Mouse (Mus musculus): ENCODE measurements around the gene Pum2. TPM values are rescaled to one million over a fixed set of nuclear protein-coding genes. Genes with fewer than 3 reads are reported as not detected.
"Not testable (repeated sequence)": the region's sequence is repeated elsewhere in the genome, so short reads cannot be mapped to it uniquely, and the experiment has no call there.

Gene Pum2
- 100 to 1,000 TPM; 125 to 141 TPM for total RNA-seq (2021)

DNA sequence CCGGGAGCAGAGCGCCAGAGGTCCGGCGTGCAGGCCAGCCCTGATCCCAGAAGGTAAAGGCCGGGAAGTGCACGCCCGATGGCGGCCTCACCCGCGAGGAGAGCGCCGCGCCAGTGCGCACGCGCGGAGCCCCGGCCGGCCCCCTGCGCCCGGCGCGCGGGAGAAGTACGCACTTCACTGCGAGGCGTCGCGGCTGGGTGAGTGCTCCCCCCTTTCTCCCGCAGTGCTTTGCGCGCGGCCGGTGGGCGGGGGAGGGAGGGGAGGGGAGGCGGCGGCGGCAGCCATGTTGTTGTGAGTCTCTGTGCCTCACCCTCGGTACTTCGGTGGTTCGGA lies at the start of gene Pum2:
Pum2 (plus strand) TSS at position 161 of the 333 bp plus-strand sequence.
- DNase-seq, result peak; percentile 92 to 93
- intact Hi-C loops (cut with DNase I), result loop anchor here (1.0 kb wide), 1 partner anchor 33 kb away; no protein-coding TSS in a partner anchor

DNA sequence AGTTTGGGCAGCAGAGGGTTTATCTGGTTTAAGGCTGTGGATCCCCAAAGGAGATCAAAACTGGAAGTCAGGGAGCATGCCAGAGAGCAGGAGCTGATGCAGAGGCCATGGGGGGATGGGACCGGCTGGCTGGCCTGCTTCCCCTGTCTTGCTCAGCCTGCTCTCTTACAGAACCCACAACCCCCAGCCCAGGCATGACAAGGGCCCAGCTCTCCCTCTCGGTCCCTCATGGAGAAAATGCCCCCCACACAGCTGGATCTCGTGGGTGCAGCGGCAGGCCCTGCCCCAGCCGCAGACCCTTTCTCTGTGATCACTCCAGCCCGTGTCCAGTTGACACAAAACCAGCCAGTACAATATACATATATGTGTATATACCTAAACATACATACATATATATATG lies 44.4 kb upstream of the Pum2 start:
- intact Hi-C loops (cut with DNase I), result no loop called here
- DNase-seq, result no peak

DNA sequence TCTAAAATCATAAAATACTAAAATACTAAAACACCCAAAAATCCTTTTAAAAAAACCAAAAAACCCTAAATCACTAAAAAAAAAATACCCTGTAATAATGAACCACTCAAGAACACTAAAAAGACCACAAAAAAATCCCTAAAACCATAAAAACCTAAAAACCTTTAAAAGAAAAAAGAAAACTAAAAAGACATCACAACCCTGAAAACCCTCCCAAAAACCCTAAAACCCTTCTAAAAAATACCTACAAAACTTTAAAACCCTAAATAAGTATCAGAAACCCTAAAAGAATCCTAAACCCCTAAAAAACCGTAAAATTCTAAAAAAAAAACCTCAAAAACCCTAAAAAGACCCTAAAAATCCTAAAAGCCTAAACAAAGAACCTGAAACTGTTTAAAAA lies 42.2 kb upstream of the Pum2 start:
- intact Hi-C loops (cut with DNase I), result loop anchor here (10.0 kb wide), 1 partner anchor 307 kb away; no protein-coding TSS in a partner anchor
- DNase-seq, result no peak

DNA sequence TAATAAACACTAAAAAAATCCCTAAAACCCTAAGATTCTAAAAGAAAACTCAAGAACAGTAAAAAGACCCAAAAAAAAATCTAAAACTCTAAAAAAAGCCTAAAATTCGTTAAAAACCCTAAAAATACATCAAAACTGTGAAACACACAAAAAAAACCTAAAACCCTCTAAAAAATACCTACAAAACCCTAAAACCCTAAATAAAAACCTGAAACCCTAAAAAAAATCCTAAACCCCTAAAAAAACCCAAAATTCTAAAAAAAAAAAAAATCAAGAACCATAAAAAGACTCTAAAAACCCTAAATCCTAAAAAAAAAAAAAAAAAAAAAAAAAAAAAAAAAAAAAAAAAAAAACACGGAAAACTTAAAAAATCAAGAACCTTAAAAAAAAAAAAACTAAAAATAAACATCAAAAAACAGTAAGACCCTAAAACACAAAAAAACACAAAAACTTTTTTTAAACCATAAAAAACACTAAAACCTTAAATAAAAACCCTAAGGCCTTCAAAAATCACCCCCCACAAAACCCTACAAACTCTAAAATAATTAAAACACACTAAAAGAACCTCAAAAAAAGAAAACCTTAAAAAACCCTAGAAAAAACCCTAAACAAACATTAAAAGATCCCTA lies 41.1 kb upstream of the Pum2 start:
- intact Hi-C loops (cut with DNase I), result loop anchor here (10.0 kb wide), 1 partner anchor 308 kb away; no protein-coding TSS in a partner anchor

DNA sequence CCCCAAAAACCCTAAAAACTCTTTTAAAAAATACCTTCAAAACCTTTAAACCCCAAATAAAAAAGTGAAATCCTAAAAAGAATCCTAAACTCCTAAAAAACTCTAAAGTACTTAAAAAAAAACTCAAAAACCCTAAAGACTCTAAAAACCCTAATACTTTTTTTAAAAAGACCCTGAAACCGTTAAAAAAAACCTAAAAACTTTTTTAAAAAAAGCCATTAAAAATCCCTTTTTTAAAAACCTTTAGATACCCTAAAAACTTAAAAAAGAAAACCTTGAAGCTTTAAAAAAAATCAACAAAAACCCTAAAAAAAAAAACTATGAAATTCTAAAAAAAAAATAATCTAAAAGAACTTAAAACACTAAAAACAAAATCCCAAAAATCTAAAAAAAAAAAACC lies 39.6 kb upstream of the Pum2 start:
- DNase-seq, result no peak
- intact Hi-C loops (cut with DNase I), result loop anchor here (10.0 kb wide), 1 partner anchor 310 kb away; no protein-coding TSS in a partner anchor

More for the DNA sequence above, 41.1 kb upstream of the Pum2 start:
- no peak for DNase-seq

DNA sequence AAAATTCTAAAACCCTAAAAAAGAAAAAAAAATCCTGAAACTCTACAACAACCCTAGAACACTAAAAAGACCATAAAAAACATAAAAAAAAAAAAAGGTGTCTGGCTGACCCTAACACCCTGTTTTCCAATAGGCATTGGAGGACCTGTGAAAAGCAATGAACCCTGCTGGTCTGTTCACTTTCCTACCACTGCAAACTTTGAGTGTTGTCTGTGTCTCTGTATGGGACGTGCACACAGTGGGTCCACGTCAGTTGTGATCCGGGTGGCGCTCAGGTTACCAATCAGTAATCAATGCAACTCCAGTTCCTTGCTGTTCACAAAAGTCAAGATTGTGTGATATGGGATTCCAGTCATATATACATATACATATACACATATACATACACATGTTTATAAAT lies 38.4 kb upstream of the Pum2 start:
- intact Hi-C loops (cut with DNase I), result loop anchor here (10.0 kb wide), 1 partner anchor 311 kb away; no protein-coding TSS in a partner anchor
- DNase-seq, result no peak

DNA sequence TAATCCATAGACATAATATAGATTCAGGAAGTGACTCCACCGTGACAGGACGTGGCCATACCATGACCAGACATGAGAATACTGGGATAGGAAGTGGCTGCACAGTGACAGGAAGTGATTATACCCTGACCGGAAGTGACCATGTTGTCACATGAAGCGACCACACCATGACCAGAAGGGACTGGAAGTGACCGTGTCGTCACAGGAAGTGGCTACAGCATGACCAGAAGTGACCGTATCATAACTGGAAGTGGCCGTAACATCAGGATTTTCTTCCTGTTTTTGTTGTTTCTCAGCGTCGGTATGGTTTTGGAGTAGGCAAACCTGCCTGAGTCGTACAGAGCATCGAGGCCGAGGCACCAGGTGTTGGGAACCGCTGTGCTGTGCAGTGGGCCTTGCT lies 37.0 kb upstream of the Pum2 start:
- intact Hi-C loops (cut with DNase I), result loop anchor here (10.0 kb wide), 1 partner anchor 312 kb away; no protein-coding TSS in a partner anchor
- peak in 1 of 2 experiments; percentile 24 for DNase-seq

DNA sequence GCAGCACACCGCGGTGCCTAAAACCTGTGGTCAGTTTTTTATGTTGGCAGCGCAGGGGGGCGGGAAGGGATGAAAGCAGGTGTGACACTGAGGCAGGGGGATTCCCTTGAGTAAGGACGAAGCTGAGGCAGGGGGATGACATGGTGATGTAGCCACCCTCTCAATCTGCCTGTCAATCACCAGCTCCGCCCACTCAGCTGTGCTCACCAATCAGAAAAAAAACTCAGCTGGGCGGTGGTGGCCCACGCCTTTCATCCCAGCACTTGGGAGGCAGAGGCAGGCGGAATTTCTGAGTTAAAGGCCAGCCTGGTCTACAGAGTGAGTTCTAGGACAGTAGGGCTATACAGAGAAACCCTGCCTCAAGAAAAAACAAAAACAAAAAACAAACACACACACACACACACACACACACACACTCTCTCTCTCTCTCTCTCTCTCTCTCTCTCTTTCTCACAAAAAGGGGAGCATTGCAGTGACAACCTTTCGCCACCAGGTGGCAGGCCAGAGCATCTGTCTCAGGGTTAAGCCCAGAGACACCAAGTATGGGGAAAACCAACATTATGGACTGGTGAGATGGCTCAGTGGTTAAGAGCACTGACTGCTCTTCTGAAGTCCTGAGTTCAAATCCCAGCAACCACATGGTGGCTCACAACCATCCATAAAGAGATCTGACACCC lies 35.4 kb upstream of the Pum2 start:
- peak; percentile 81 to 88 for DNase-seq
- intact Hi-C loops (cut with DNase I), result loop anchor here (2.0 to 10.0 kb wide), 2 partner anchors 314 to 362 kb away; no protein-coding TSS in a partner anchor

DNA sequence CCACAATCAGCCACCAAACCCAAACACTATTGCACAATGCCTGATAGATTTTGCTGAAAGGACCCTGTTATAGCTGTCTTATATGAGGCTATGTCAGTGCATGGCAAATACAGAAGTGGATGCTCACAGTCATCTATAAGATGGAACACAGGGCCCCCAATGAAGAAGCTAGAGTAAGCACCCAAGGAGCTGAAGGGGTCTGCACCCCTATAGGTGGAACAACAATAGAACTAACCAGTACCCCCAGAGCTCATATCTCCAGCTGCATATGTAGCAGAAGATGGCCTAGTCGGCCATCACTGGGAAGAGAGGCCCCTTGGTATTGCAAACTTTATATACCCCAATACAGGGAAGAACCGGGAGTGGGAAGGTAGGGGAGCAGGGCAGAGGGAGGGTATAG lies 33.7 kb upstream of the Pum2 start:
- DNase-seq; intact Hi-C loops (cut with DNase I): not testable (repeated sequence)

DNA sequence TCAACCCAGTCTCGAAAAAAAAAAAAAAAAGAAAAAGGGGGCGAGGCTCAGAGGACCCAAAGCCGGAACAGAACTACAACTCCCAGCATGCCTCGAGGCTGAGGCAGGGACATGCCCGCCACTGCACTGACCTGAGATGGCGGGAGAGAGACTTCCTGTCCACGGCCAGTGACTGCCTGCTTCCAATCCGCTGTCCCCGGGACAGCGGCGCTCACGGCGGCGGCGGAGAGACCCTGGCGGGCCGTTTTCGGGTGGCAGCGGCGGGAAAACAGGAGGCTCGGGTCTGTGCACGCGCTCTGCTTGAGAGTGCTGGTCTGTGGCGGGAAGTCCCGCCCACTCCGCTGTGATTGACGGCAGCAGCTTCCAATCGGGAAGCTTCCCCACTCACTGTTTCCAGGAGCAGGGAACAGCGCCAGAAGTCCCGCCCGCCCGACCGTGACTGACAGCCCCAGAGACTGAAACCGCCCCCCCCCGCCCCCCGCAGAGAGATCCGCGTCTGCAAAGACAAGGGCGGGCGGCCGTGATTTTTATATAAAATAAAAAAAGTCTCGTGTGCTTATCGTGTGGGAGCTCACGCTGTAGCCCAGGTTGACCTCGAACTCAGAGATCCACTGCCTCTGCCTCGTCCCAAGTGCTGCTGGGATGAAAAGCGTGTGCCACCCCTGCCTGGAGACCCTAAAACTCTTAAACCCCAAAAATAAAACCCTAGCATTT lies 33.1 kb upstream of the Pum2 start:
- intact Hi-C loops (cut with DNase I), result loop anchor here (1.0 kb wide), 1 partner anchor 33 kb away; the partner anchor contains the start of gene Pum2
- DNase-seq, result peak; percentile 100

DNA sequence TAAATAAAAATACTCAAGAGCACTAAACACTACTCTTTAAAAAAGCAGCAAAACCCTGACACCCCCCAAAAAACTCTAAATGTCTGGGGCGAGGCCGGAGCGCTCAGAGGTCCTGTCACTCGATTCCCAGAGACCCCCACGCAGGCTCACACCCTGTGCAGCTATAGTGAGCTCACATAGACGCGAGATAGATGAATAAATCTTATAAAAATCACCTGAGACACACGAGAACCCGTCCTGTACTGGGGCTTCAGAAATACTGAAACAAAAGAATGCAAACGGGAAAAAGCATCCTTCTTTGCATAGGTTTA lies 32.6 kb upstream of the Pum2 start:
- intact Hi-C loops (cut with DNase I), result loop anchor here (1.0 kb wide), 1 partner anchor 33 kb away; the partner anchor contains the start of gene Pum2
- no peak for DNase-seq

DNA sequence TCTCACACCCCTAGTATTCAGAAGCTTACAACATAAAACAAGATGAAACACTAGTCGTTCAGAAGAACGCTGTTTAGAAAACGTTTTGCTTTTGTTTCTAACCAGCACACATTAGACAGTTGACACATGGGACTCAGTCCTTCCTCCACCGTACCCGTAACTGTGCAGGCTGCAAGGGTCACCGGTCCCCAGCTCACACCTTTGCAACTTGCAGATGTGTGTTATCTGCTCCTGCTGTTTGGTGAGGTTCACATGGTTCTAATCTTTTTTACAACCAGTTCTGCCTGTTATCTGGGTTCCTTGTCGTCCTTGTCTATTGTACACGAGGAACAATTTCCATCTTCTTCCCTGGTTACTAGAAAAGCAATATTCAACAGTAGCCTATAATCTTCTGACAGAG lies 25.7 kb upstream of the Pum2 start:
- DNase-seq; intact Hi-C loops (cut with DNase I): not testable (repeated sequence)

DNA sequence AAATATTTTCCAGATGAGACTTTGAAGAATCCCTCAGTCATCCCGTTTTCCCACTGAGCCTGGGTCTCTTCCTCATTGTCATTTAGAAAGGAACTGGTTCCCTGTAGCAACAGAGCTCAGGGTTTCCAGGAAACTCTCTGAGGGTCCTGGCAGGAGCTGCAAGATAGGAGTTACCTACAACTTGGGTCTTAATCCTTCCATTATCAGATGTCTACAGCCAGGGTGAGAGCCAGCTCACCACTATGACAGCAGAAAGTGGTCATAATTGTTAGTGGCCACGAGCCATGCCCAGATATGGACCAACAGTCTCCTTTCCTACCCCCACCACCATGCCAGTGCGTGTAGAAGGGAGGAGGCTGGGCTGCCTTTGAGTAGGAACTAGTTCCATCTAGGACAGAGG lies 23.9 kb upstream of the Pum2 start:
- DNase-seq; intact Hi-C loops (cut with DNase I): not testable (repeated sequence)

DNA sequence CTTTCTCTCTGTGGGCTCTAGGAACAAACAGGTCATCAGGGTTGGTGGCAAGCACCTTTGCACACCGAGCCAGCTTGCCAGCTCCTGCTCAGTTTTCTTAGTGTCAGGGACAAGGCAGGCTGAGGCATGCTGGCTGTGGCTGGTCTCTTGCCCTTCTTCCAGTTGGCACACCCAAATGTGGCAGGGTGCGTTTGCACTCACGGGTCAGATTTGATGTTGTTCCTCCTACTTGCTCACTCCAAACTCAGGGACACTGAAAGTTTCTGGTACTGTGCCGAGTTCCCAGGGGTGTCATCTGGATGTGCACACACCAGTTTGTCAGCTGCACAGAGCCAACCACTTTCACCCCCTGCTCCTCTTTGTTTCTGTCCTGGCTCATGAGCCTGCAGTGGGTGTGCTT lies 17.3 kb upstream of the Pum2 start:
- DNase-seq, result no peak
- intact Hi-C loops (cut with DNase I), result no loop called here

DNA sequence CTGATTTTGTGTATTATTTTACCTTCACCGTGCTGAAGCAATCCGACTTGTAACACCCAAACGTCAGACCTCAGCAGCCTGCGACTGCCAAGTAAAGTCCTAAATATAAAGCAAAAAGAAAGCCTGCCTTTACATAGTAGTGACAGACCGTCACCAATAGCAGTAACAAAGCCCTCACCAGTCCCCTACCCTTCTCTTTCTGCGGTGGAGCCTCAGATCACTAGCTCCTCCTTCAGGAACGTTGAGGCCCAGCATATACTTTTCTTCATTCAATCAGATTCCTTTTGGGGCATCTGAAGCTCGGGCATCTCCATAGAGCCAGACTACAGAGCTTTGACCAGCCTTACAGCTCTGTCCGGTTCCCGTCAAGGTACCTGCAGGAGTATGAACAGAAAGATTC lies 16.8 kb upstream of the Pum2 start:
- no peak for DNase-seq
- intact Hi-C loops (cut with DNase I), result no loop called here

DNA sequence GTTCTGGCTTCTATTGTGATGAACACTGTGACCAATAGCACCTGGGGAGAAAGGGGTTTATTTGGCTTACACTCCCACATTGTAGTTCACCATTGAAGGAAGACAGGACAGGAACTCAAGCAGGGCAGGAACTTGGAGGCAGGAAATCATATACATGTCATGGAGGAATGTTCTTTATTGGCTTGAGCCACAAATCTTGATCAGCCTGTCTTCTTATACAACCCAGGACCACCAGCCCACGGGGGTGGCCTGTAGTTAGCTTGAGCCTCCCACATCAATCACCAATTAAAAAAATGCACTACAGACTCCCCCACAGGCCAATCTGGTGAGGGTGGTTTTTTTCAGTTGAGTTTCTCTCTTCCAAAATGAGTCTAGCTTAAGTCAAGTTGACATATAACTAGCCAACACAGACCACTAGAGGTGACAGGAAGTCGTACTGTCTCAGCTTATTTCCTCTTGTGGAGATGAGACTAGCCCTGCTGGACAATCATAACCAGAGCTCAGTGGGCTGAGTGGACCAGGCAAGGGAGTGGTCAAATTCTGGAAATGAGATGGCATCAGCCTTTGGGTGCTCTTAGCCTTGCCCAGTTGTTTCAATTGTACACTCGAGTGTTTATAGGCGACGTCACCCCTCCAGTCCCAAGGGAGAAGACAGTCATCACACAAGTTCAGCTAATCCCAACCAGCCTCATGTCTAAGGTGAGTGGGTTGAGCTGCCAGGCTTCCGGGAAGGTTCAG lies 16.1 kb upstream of the Pum2 start:
- no peak for DNase-seq
- intact Hi-C loops (cut with DNase I), result no loop called here

DNA sequence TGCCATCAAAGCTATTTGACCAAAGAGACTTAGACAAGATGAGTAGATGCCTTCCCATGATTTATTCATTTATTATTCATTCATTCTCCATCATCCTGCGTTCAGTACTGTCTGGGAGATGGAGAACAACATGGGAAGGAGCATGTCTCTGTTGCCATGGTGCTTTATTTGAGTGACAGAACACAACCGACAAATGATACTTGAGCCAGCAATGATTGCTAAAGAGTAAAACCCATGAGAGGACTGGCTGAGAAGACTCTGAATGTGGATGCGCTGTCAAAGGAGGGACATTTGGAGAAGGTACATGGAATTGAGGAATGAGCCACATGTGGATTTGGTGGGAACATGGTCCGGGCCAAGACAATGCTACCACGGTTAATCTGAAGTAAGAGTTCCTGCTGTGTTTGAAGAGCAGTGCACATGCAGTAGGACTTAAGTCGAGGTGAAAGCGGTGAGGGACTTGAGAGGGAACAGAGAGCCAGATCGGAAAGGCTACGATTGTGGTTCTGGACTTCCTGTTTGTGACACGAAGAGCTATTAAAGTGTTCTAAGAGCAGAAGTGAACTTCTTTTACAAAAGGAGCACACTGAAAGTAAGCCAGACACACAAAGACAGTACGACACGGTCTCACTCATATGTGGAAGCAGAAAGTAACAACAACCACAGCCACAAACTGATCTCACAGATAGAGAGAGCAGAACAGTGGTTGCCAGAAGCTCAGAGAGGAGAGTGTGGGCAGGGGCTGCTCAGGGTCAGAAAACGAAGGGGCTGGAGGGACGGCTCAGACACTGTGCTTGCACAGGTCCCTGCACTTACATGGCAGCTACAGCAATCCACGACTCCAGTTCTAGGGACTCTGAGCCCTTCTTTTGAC lies 14.3 kb upstream of the Pum2 start:
- intact Hi-C loops (cut with DNase I), result no loop called here
- DNase-seq, result no peak

DNA sequence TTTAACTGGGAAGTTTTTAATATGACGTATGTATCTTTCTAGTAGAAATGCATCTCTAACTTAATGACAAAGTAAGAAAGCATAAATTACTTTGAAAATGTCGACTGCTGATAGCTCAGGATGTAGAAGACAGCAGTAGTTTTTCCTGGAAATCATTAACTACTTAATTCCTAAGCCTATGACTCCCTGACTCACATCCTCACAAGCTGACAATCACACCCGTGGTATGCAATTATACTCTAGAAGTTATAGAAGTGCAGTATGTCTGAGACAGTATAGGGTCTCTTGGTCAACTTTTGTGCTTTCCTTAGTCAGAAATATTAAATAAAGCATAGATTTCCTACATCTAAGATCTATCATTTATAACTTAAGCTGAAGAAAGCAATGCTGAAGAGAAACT lies 12.2 kb upstream of the Pum2 start:
- DNase-seq, result no peak
- intact Hi-C loops (cut with DNase I), result no loop called here

DNA sequence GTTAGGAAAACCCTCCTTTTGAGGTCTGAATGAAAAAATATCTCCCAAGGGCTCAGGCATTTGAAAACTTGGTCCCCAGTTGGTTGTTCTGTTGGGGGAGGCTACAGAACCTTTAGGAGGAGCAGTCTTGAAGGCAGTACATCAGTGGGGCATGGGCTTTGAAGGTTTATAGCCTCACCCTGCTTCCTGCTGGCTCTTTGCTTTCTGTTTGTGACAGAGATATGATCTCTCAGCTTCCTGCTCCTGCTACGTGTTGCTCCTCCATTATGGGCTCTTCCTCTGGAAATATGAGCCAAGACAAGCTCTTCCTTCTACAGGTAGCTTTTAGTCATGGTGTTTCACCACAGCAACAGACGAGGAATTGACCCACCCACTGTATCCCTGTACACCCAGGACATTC lies 11.8 kb upstream of the Pum2 start:
- intact Hi-C loops (cut with DNase I), result no loop called here
- DNase-seq, result no peak

DNA sequence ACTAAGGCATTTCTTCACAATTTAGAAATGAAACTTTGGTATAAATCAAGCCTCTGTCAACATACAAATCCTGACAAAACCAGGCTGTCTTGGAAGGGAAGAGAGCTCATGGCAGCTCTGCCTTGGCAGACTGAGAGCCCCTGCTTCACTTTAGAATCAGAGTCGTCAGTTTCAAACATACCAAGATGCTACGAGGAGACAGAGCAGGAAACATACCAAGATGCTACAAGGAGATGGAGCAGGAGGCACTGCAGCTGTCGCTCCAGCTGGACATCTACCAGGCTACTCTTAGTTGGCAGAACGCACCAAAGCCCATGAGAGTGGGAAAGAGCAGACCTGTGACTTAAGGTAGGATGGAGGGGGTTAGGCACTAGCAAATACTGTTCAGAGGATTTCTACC lies 11.2 kb upstream of the Pum2 start:
- intact Hi-C loops (cut with DNase I), result no loop called here

More for the DNA sequence above, 11.2 kb upstream of the Pum2 start:
- DNase-seq, result no peak
